Mouse (Mus musculus): ENCODE results near the gene Gm10134.
"Not testable (repeated sequence)": the region's sequence is repeated elsewhere in the genome, so short reads cannot be mapped to it uniquely, and the experiment has no call there.

Gm10134 gene

DNA sequence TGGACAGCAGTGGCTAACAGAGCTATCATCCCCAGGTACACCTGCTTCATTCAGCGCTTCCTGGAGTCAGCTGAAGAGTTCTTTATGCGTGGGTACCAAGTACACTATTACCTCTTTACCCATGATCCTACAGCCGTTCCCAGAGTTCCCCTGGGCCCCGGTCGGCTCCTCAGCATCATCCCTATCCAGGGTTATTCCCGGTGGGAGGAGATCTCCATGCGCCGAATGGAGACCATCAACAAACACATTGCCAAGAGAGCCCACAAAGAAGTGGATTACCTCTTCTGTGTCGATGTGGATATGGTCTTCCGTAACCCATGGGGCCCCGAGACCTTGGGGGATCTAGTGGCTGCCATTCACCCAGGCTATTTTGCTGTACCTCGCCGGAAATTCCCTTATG is 1.2 kb upstream of the Gm10134 start:
- no peak for DNase-seq (ENCODE audit: low spot score)

- DNase-seq (ENCODE audit: low spot score), result no peak
Measured at GRCm38 (mm10) chr2:28506291-28506690, 396 bp downstream of the Gm10134 start.

DNA sequence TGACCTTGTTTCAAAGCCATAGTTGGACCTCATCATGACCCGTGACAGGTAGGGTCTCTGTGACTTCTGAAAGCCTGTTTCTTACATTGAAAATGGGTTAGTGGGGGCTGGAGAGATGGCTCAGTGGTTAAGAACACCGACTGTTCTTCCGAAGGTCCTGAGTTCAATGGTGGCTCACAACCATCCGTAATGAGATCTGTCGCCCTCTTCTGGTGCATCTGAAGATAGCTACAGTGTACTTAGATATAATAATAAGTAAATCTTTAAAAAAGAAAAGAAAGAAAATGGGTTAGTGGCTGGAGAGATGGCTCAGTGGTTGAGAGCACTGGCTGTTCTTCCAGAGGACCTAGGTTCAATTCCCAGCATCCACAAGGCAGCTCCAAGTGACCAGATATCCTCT is 5.7 kb downstream of the Gm10134 start:
- DNase-seq (ENCODE audit: low spot score), result not testable (repeated sequence)

DNA sequence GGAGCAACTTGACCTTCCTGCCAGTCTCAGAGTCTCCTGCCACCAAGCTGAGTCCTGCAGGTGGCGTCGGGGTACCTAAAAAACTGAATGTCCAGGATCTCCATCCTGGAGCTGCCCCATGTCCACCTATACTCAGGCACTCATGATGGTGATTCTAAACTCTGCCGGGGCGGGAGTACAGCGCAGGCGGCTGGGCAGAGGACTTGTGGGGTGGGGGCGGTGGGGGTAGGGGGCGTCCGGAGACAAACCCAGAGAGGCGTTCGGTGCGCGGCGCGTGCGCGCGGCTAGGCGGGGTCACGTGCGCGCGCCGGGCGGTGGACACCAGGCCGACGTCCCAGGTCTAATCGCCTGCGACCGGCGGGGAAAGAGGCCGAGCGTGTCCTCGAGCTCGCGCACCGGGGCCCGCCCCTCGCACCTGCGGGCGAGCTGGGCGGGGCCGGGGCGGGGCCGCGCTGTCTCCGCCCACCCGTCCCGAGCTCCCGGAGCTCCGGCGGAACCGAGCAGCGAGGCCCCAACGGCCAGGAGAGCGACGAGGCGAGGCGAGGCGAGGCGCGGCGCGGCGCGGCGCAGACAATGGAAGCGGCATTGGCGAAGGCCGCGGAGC is 7.0 kb downstream of the Gm10134 start, which contains the start of gene Ralgds:
Ralgds (plus strand) TSS at position 328 of the 604 bp plus-strand sequence.
- DNase-seq (ENCODE audit: low spot score), result peak; percentile 59

GRCm38 (mm10) chr2:28513431-28514370 is 7.8 kb downstream of the Gm10134 start:
- DNase-seq (ENCODE audit: low spot score), result no peak

GRCm38 (mm10) chr2:28514489-28514888 is 8.6 kb downstream of the Gm10134 start:
- peak; percentile 85 for DNase-seq (ENCODE audit: low spot score)

DNA sequence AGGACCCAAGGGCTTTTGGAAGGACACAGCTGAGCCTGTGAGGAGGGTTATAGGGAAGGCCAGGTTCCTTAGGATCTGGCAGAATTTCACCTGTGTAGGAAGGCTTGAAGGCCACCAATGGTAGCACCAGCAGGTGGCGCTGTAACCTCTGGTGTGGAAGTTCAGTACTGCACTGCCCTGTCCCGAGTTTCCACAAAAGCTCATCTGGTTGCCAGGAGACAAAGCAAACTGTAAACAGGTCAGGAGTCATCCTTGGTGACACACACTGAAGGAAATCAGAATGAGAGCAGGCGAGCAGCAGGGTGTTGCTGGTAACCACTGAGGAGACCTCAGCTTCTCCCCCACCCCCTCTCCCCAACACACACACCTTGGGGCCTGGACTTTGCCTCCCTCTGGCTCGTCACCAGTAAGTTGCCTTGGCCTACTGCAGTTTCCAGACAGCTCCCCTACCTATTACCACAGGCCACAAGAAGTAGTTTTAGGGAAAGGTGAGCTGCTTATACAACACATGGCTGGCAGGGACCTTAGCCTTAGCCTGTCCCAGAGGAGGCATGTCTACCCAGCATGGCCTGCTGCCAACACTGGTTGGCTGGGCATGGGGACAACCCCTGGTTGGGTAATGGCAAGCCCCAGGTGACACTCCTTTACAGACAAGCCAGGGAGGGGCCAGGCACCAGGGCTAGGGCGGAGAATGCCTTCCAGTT is 11.5 kb downstream of the Gm10134 start:
- DNase-seq (ENCODE audit: low spot score), result peak; percentile 89

DNA sequence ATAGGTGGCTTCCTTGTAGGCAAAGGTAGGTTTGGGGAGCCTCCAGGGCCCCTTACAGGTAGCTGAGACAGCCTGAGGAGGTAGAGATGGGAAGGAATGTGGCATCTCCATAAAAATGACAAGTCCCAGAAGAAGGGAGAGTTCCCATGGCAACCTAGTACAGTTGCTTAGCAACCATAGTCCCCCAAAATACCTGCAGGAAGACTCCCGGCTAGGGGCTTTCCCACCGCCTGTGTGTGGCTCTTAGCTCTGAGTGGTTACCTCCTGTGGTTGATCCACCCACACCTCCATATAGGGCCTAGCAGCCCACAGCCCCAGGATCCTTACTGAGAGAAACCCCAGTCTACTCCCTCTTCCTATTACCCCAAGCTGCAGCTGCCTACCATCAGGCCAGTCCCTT is 12.3 kb downstream of the Gm10134 start:
- DNase-seq (ENCODE audit: low spot score), result no peak

DNA sequence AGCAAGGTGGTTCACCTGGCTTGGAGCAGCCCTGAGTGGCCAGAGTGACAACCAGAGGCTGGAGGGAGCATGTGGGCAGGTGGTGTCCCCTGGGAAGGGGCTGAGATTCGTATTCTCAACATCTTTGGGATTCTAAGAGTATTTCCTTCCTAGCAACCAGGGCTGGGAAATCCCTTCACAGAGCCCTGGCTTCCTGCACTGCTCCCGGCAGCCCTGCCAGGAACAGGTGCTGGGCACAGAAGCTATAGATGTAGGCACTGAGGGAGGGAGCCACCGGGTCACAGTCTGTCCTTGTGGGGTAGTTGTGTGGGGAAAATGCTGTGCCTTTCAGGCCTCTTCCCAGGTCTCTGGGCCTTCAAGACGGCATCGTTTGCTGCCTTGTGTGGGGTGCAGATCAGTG is 14.7 kb downstream of the Gm10134 start:
- DNase-seq (ENCODE audit: low spot score), result no peak

GRCm38 (mm10) chr2:28521571-28522151 is 15.8 kb downstream of the Gm10134 start:
- DNase-seq (ENCODE audit: low spot score), result no peak

DNA sequence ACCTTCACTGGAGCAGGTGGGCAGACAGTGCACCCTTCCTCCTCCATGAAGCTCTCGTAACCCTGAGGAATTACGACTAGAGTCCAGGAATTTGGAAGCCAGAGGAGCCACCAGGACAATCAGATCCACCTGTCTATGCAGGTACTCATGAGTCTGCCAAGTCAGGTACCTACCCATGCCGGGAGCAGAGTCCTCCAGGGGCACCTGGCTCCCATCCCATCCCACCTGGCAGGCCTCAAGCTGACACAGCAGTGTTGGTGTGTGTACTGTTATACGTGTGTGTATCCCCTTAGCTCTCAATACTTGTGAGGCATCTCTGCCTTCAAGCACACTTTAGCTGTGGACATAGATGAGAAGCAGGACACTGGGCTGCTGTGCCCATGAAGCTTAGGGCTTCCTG is 16.3 kb downstream of the Gm10134 start:
- DNase-seq (ENCODE audit: low spot score), result no peak

- DNase-seq (ENCODE audit: low spot score), result peak; percentile 92
Measured at GRCm38 (mm10) chr2:28523643-28524117, 17.8 kb downstream of the Gm10134 start.

- no peak for DNase-seq (ENCODE audit: low spot score)
Measured at GRCm38 (mm10) chr2:28524406-28524805, 18.5 kb downstream of the Gm10134 start.

DNA sequence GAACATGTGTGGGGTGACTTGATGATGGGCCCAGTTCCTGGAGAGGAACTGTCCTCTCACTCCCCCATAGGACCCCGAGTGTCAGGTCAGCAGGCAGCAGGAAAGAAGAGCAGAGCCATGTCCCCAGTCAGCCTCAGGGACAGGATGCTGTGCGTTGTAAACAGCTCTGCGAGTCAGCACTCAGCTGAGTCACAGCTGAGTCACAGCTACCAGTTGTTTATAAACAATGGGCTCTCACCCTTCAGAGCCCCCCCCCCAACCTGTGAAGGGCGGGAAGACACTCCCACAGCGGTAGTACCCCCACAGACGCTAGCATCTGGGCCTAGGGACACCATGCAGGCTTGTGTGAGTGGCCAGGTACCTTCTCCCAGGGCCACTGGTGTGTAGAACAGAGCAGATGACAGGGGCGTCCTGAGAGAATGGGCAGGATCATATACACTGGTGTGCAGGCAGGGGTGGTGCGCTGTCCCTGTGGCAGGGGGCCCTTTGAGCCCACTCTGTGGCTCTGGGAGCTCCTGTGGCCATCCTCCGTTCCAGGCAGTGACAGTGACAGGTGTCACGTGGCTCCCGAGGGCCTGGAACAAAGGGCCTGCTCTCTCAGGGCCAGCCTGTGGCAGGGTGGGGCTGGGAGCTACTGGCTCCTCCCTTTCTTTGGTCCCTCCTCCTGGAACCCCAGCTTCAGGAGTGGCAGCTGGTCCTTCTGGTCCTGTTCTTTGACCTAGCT is 19.5 kb downstream of the Gm10134 start:
- peak; percentile 91 for DNase-seq (ENCODE audit: low spot score)

DNA sequence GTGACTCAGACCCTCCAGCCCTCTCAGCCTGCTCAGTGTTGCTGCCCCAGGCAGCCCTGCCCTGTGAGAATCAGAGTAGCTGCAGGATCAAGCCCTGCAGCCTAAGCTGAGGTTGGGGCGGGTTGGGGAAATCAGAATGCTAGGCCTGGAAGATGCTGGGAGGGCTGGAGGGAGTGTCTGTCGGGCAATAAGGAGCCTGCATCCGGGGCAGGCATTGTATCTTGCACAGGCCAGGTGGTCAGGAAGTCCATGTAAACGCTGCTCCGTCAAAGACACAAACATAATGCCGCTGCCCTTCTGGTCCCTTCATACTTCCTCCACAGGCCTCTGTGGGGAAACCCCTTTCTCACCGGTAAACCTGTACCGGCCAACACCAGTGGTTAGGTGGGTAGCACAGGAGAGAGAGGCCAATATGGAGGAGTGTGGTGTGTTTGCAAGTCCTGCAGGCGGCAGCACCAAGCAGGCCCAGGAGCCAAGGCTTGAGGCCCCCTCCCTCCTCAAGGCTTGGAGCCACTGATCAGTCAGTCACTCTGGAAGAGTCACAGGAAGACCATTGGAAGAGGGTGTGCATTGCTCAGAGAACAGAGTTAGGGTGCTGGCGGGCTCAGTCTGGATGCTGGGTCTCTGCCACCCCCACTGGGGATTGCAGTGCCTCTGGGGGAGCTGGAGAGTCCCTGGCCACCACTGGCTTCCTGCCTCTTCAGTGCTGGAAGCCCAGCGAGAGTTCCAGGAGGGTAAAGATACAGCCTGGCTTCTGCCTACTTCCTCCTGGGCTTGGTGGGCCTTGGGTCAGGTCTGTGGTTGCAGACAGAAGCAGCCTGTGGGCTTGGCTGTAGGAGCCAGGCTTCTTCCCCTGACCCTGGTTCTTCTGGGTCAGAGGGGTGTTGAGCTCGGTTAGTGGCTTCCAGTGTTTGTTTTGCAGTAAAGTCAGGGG is 20.3 kb downstream of the Gm10134 start:
- DNase-seq (ENCODE audit: low spot score), result no peak

DNA sequence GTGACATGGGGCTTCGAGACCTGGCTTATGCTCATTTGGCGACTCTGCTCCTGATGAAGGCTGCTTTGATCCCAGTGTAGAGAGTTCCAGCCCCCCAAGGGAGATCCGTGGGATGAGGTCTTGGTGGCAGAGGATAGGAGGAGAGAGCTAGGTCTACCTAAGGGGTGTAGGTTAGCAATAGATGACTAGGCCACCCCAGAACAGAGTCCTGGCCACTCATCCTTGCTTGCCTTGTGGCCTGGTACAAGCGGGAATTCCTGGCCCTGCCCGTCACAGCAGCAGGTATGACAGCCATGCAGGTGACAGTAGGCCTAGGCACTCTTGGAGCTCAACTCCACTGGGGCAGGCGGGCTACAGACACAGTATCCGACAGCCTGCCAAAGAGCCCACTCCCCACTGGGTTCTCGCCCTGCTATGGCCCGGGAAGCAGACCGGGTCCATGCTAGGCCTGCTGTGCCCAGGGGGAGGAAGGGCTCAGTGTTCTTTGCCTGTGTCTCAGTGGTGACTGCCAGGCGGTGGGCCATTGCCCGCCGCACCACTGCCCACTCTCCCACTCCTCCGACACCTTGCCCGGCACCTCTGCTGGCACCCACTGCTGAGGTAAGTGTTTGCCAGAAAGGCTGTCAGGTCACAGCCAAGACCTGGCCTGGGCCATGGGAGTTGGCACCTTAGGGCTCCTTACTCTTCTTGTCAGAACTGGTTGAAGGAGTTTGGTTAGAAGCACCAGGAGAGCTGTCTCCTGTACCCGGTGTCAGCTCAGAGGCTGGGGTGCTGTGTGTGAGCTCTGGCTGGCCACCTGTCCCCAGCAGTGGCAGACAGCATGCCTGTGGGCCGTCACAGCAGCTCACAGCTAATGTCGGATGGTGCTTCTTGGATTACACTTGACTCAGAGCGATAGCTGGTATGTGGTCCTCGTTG is 21.8 kb downstream of the Gm10134 start:
- DNase-seq (ENCODE audit: low spot score), result no peak

GRCm38 (mm10) chr2:28528354-28528730 is 22.4 kb downstream of the Gm10134 start:
- no peak for DNase-seq (ENCODE audit: low spot score)

GRCm38 (mm10) chr2:28529856-28530255 is 24.0 kb downstream of the Gm10134 start:
- DNase-seq (ENCODE audit: low spot score), result no peak

GRCm38 (mm10) chr2:28530311-28530710 is 24.4 kb downstream of the Gm10134 start:
- no peak for DNase-seq (ENCODE audit: low spot score)

Measured in lung, postnatal 25 days (tissue).